In genomic region chr12:103388505-103389347, GRCm38 (mm10) we compare ENCODE assay signal across 8 mouse cellular contexts. TPM values are rescaled to one million over a fixed set of nuclear protein-coding genes. Genes with fewer than 3 reads are reported as not detected.
DNase-seq lines count a peak whose midpoint lies in the region; ATAC-seq and TF ChIP-seq lines count a peak whose summit lies in the region.

TSS of gene Otub2 (plus strand) at chr12:103388682.

- peak; percentile 96 for DNase-seq in 3134 (ENCODE audit: extremely low read depth, insufficient read length, low spot score)
- DNase-seq in adrenal gland, postnatal 36 days, result peak; percentile 97
- peak; percentile 98 for DNase-seq in heart, adult 2 months
- DNase-seq in kidney, adult 8-10 months, result peak; percentile 97
- DNase-seq in spleen, postnatal 10 days (ENCODE audit: low spot score in 2 of 2), result peak; percentile 92 to 96

- intact Hi-C loops in heart, adult 2 months (cut with DNase I), result loop anchor here (5.0 kb wide), 1 partner anchor 39 kb away; the partner anchor contains the start of gene Ddx24

- peak within 1 kb of the TSS; percentile 79 for H3K4me3 ChIP-seq in embryonic facial prominence, embryonic 13.5 days
- H3K4me3 ChIP-seq in heart, adult 2 months, result peak within 1 kb of the TSS; percentile 92
- peak within 1 kb of the TSS; percentile 79 for H3K4me3 ChIP-seq in limb, embryonic 13.5 days
- H3K4me3 ChIP-seq in midbrain, embryonic 16.5 days (ENCODE audit: low read depth, low read length), result peak within 1 kb of the TSS; percentile 79

- peak within 1 kb of the TSS; percentile 81 for H3K4me2 ChIP-seq in embryonic facial prominence, embryonic 13.5 days
- peak within 1 kb of the TSS; percentile 86 for H3K4me2 ChIP-seq in limb, embryonic 13.5 days (replicated peaks)
- peak within 1 kb of the TSS; percentile 55 for H3K4me2 ChIP-seq in midbrain, embryonic 16.5 days (ENCODE audit: low read length)

- H3K79me2 ChIP-seq in heart, adult 2 months (replicated peaks; ENCODE audit: control insufficient read depth, insufficient read depth, low read length), result no peaks in the 10 kb centered on the region

- peaks cover 14% of the 10 kb centered on the region for H3K4me1 ChIP-seq in embryonic facial prominence, embryonic 13.5 days
- peaks cover 3% of the 10 kb centered on the region for H3K4me1 ChIP-seq in heart, adult 2 months (ENCODE audit: control insufficient read depth, insufficient read depth, low read length)
- peaks cover 13% of the 10 kb centered on the region for H3K4me1 ChIP-seq in limb, embryonic 13.5 days
- peaks cover 11% of the 10 kb centered on the region for H3K4me1 ChIP-seq in midbrain, embryonic 16.5 days (ENCODE audit: control insufficient read depth, insufficient read depth, low read length)

- peak; percentile 95 for ATAC-seq in embryonic facial prominence, embryonic 13.5 days (ENCODE audit: insufficient number of reproducible peaks, insufficient read depth, low FRiP score, low TSS enrichment, low read depth)
- peak; percentile 99 for ATAC-seq in limb, embryonic 13.5 days (ENCODE audit: low FRiP score, low read depth)
- peak; percentile 100 for ATAC-seq in midbrain, embryonic 16.5 days

- no peak within 1 kb of the TSS; the same call in 1 of the 2 replicates for H3K27ac ChIP-seq in embryonic facial prominence, embryonic 13.5 days
- H3K27ac ChIP-seq in heart, adult 2 months, result peak within 1 kb of the TSS; percentile 84
- H3K27ac ChIP-seq in limb, embryonic 13.5 days, result peak within 1 kb of the TSS; percentile 65; the same call in 1 of the 2 replicates
- peak within 1 kb of the TSS; percentile 77 for H3K27ac ChIP-seq in midbrain, embryonic 16.5 days (ENCODE audit: low read length)

- WGBS in embryonic facial prominence, embryonic 13.5 days, result under 1% methylated on average over 57 of the region's 58 CpGs
- WGBS in heart, adult 2 months, result 1% methylated on average over 58 of the region's 58 CpGs
- WGBS in limb, embryonic 13.5 days, result 1% methylated on average over 57 of the region's 58 CpGs
- 1% methylated on average over 50 of the region's 58 CpGs for WGBS in midbrain, embryonic 16.5 days

- H3K36me3 ChIP-seq in embryonic facial prominence, embryonic 13.5 days, result no peaks in the 10 kb centered on the region
- no peaks in the 10 kb centered on the region for H3K36me3 ChIP-seq in heart, adult 2 months (ENCODE audit: control insufficient read depth, insufficient read depth, low read length)
- no peaks in the 10 kb centered on the region for H3K36me3 ChIP-seq in limb, embryonic 13.5 days
- no peaks in the 10 kb centered on the region for H3K36me3 ChIP-seq in midbrain, embryonic 16.5 days (ENCODE audit: control insufficient read depth, insufficient read depth, low read length)

- no peaks in the 10 kb centered on the region for H3K9me3 ChIP-seq in embryonic facial prominence, embryonic 13.5 days
- H3K9me3 ChIP-seq in limb, embryonic 13.5 days, result no peaks in the 10 kb centered on the region
- no peaks in the 10 kb centered on the region for H3K9me3 ChIP-seq in midbrain, embryonic 16.5 days (replicated peaks; ENCODE audit: control insufficient read depth, low read length, poor library complexity, severe bottlenecking)

- peak; percentile 38 for TF ChIP-seq CTCF in heart, adult 2 months (IDR thresholded peaks at IDR 0.05)

- peak within 1 kb of the TSS; percentile 92 for H3K9ac ChIP-seq in embryonic facial prominence, embryonic 13.5 days
- H3K9ac ChIP-seq in heart, adult 2 months (ENCODE audit: low read depth, low read length), result peak within 1 kb of the TSS; percentile 93
- peak within 1 kb of the TSS; percentile 84 for H3K9ac ChIP-seq in limb, embryonic 13.5 days
- peak within 1 kb of the TSS; percentile 94 for H3K9ac ChIP-seq in midbrain, embryonic 16.5 days (ENCODE audit: low read depth, low read length)

- TF ChIP-seq EP300 in heart, adult 2 months (IDR thresholded peaks at IDR 0.05; ENCODE audit: insufficient read depth, low read depth, low read length), result no peak

- peak; percentile 57 for TF ChIP-seq POLR2A in heart, adult 2 months (IDR thresholded peaks at IDR 0.05; ENCODE audit: insufficient read depth, low read depth, low read length)

- no peaks in the 10 kb centered on the region for H3K27me3 ChIP-seq in embryonic facial prominence, embryonic 13.5 days
- no peaks in the 10 kb centered on the region for H3K27me3 ChIP-seq in heart, adult 2 months (ENCODE audit: control insufficient read depth, insufficient read depth, low read length)
- no peaks in the 10 kb centered on the region for H3K27me3 ChIP-seq in limb, embryonic 13.5 days
- no peaks in the 10 kb centered on the region for H3K27me3 ChIP-seq in midbrain, embryonic 16.5 days (ENCODE audit: control insufficient read depth, insufficient read depth, low read depth, low read length)

RNA-seq across cellular contexts. Expression of gene Otub2, which starts in this region (rescaled TPM):
- 1 to 10 TPM; 2.8 to 3.7 TPM for total RNA-seq in adrenal gland, postnatal 36 days (2021)
- polyA plus RNA-seq in embryonic facial prominence, embryonic 13.5 days (2015; fragmentation: Nextera tagmentation; extraction: Ambion mirVana), result 10.7 and 11.4 TPM in 2 replicates
- 1 to 10 TPM; 3.1 to 3.2 TPM for total RNA-seq in heart, adult 2 months (2021)
- polyA plus RNA-seq in heart, adult 2 months (2012; rRNA removed), result 4.1 and 6.4 TPM in 2 replicates
- polyA plus RNA-seq in limb, embryonic 13.5 days (2015; fragmentation: Nextera tagmentation; extraction: Ambion mirVana), result 12.2 and 12.6 TPM in 2 replicates
- 23.5 and 24.4 TPM in 2 replicates for polyA plus RNA-seq in midbrain, embryonic 16.5 days (2015; fragmentation: Nextera tagmentation; extraction: Ambion mirVana)
